Mouse (Mus musculus) CH12.LX (cell line): ENCODE results near the gene Bmpr2. TPM values are rescaled to one million over a fixed set of nuclear protein-coding genes. Genes with fewer than 3 reads are reported as not detected.
A peak's percentile ranks its signal among the peaks of the same experiment; 100 is the strongest.

Source experiments
- DNase-seq: peaks from one replicate; pipeline ENCODE4 v3.0.0-alpha.2; 2013; ENCODE audit errors: extremely low read depth
- H3K27ac ChIP-seq: 2 replicates; pipeline ENCODE4 v1.5.1; 2012; ENCODE audit warnings: low read depth, mild to moderate bottlenecking, control low read depth, moderate library complexity; ENCODE audit not compliant: insufficient read depth
- H3K27me3 ChIP-seq: replicated peaks from 2 replicates; pipeline ENCODE3; 2012; ENCODE audit warnings: inconsistent platforms
- H3K36me3 ChIP-seq, 2 experiments: replicated peaks in 1 of 2; 2 replicates each; pipeline versions ENCODE3 to v1.6.1; 2012; ENCODE audit warnings: inconsistent platforms in 1 of 2, low read length in 1 of 2, mild to moderate bottlenecking in 1 of 2, mixed read lengths in 1 of 2, moderate library complexity in 1 of 2; ENCODE audit not compliant: control insufficient read depth in 1 of 2, insufficient read depth in 1 of 2
- H3K4me1 ChIP-seq, 2 experiments: 2 replicates each; pipeline ENCODE4 v1.6.1; 2012; ENCODE audit warnings: inconsistent platforms in 1 of 2, moderate library complexity in 1 of 2; ENCODE audit not compliant: insufficient read depth in 2 of 2, control insufficient read depth in 1 of 2
- H3K4me2 ChIP-seq: 2 replicates; pipeline ENCODE4 v1.6.1; 2012; ENCODE audit warnings: low read depth, mild to moderate bottlenecking, control low read depth; ENCODE audit not compliant: poor library complexity, insufficient read depth, severe bottlenecking
- H3K4me3 ChIP-seq, 3 experiments: fragments of 150-350 bp in 1 of 3; sonication (generic) in 1 of 3; replicated peaks in 1 of 3; 2 replicates each; pipeline versions ENCODE3 to v1.5.1; 2011 to 2012; ENCODE audit warnings: low read depth in 2 of 3, low read length in 2 of 3, mild to moderate bottlenecking in 2 of 3, moderate library complexity in 2 of 3, control low read depth in 1 of 3, improper control_type of control experiment in 1 of 3, inconsistent platforms in 1 of 3, mixed read lengths in 1 of 3; ENCODE audit not compliant: poor library complexity in 1 of 3
- H3K79me2 ChIP-seq: replicated peaks from 2 replicates; pipeline ENCODE4 v1.6.1; 2012; ENCODE audit warnings: mild to moderate bottlenecking, moderate library complexity; ENCODE audit not compliant: control insufficient read depth, poor library complexity, insufficient read depth, severe bottlenecking; ENCODE audit errors: extremely low read depth
- H3K9ac ChIP-seq: 2 replicates; pipeline ENCODE4 v1.6.1; 2012; ENCODE audit warnings: low read depth, mild to moderate bottlenecking, control low read depth, moderate library complexity; ENCODE audit not compliant: insufficient read depth
- H3K9me3 ChIP-seq: replicated peaks from 2 replicates; pipeline ENCODE3; 2012; ENCODE audit warnings: low read length, inconsistent platforms, mixed read lengths
- BHLHE40 ChIP-seq: IDR thresholded peaks from 2 replicates; pipeline ENCODE4 v1.6.1; 2011; ENCODE audit warnings: mild to moderate bottlenecking, low read depth, low read length, improper control_type of control experiment
- CHD2 ChIP-seq: IDR thresholded peaks from 2 replicates; pipeline ENCODE4 v1.6.1; 2011; ENCODE audit warnings: low read length, improper control_type of control experiment
- CTCF ChIP-seq, 2 experiments: IDR thresholded peaks in 1 of 2; conservative IDR thresholded peaks in 1 of 2; 2 replicates each; pipeline ENCODE4 v1.5.1; 2011 to 2012; ENCODE audit warnings: low read depth in 2 of 2, low read length in 2 of 2, improper control_type of control experiment in 1 of 2, inconsistent platforms in 1 of 2, mild to moderate bottlenecking in 1 of 2, moderate library complexity in 1 of 2
- E2F4 ChIP-seq: IDR thresholded peaks from 2 replicates; pipeline ENCODE4 v1.6.1; 2011; ENCODE audit warnings: low read depth, low read length, improper control_type of control experiment; ENCODE audit not compliant: insufficient replicate concordance
- ELF1 ChIP-seq: IDR thresholded peaks from 2 replicates; pipeline ENCODE4 v1.6.1; 2014; ENCODE audit warnings: low read depth, mild to moderate bottlenecking, inconsistent platforms, low read length, improper control_type of control experiment
- GABPA ChIP-seq: IDR thresholded peaks from 2 replicates; pipeline ENCODE4 v1.6.1; 2012; ENCODE audit warnings: low read depth, low read length, improper control_type of control experiment, inconsistent platforms; ENCODE audit not compliant: insufficient replicate concordance
- HCFC1 ChIP-seq: IDR thresholded peaks from 2 replicates; pipeline ENCODE4 v1.6.1; 2012; ENCODE audit warnings: low read depth, mild to moderate bottlenecking, inconsistent platforms, low read length, improper control_type of control experiment
- IRF4 ChIP-seq: IDR thresholded peaks from 2 replicates; pipeline ENCODE4 v1.6.1; 2014; ENCODE audit warnings: low read depth, mild to moderate bottlenecking, inconsistent platforms, low read length, improper control_type of control experiment
- JUN ChIP-seq: IDR thresholded peaks from 2 replicates; pipeline ENCODE4 v1.6.1; 2011; ENCODE audit warnings: low read depth, mild to moderate bottlenecking, low read length, improper control_type of control experiment, moderate library complexity; ENCODE audit not compliant: insufficient read depth
- JUND ChIP-seq: conservative IDR thresholded peaks from 2 replicates; pipeline ENCODE4 v1.6.1; 2011; ENCODE audit warnings: low read depth, low read length, improper control_type of control experiment
- KAT2A ChIP-seq: IDR thresholded peaks from 2 replicates; pipeline ENCODE4 v1.6.1; 2012; ENCODE audit warnings: low read length, improper control_type of control experiment, inconsistent platforms; ENCODE audit not compliant: insufficient replicate concordance
- MAFK ChIP-seq: IDR thresholded peaks from 2 replicates; pipeline ENCODE4 v1.6.1; 2011; ENCODE audit warnings: low read length, improper control_type of control experiment; ENCODE audit not compliant: insufficient replicate concordance
- MAX ChIP-seq: IDR thresholded peaks from 2 replicates; pipeline ENCODE4 v1.6.1; 2011; ENCODE audit warnings: low read length, improper control_type of control experiment
- MAZ ChIP-seq: IDR thresholded peaks from 2 replicates; pipeline ENCODE4 v1.6.1; 2012; ENCODE audit warnings: low read depth, mild to moderate bottlenecking, inconsistent platforms, low read length, improper control_type of control experiment, moderate library complexity
- MEF2A ChIP-seq: IDR thresholded peaks from 2 replicates; pipeline ENCODE4 v1.6.1; 2014; ENCODE audit warnings: low read depth, mild to moderate bottlenecking, inconsistent platforms, low read length, improper control_type of control experiment, borderline replicate concordance
- MXI1 ChIP-seq: IDR thresholded peaks from 2 replicates; pipeline ENCODE4 v1.6.1; 2011; ENCODE audit warnings: mild to moderate bottlenecking, low read depth, low read length, improper control_type of control experiment
- MYC ChIP-seq: IDR thresholded peaks from 2 replicates; pipeline ENCODE4 v1.6.1; 2011; ENCODE audit warnings: low read depth, mild to moderate bottlenecking, improper control_type of control experiment, low read length
- NELFE ChIP-seq: IDR thresholded peaks from 2 replicates; pipeline ENCODE4 v1.6.1; 2011; ENCODE audit warnings: low read depth, low read length, improper control_type of control experiment
- NRF1 ChIP-seq: IDR thresholded peaks from 2 replicates; pipeline ENCODE4 v1.6.1; 2014; ENCODE audit warnings: low read depth, mild to moderate bottlenecking, inconsistent platforms, low read length, improper control_type of control experiment, moderate library complexity
- POLR2A ChIP-seq: IDR thresholded peaks from 2 replicates; pipeline ENCODE4 v1.6.1; 2011; ENCODE audit warnings: low read depth, mild to moderate bottlenecking, improper control_type of control experiment, low read length
- RAD21 ChIP-seq: IDR thresholded peaks from 2 replicates; pipeline ENCODE4 v1.6.1; 2011; ENCODE audit warnings: low read depth, mild to moderate bottlenecking, low read length, improper control_type of control experiment, moderate library complexity
- RCOR1 ChIP-seq: conservative IDR thresholded peaks from 2 replicates; pipeline ENCODE4 v1.6.1; 2012; ENCODE audit warnings: low read depth, mild to moderate bottlenecking, inconsistent platforms, low read length, improper control_type of control experiment
- SIN3A ChIP-seq: IDR thresholded peaks from 2 replicates; pipeline ENCODE4 v1.6.1; 2012; ENCODE audit warnings: low read length, improper control_type of control experiment, inconsistent platforms
- TBP ChIP-seq: conservative IDR thresholded peaks from 2 replicates; pipeline ENCODE4 v1.6.1; 2011; ENCODE audit warnings: low read depth, low read length, improper control_type of control experiment
- TCF12 ChIP-seq: IDR thresholded peaks from 2 replicates; pipeline ENCODE4 v1.6.1; 2014; ENCODE audit warnings: low read depth, mild to moderate bottlenecking, inconsistent platforms, low read length, improper control_type of control experiment
- UBTF ChIP-seq: IDR thresholded peaks from 2 replicates; pipeline ENCODE4 v1.6.1; 2012; ENCODE audit warnings: low read depth, mild to moderate bottlenecking, inconsistent platforms, low read length, improper control_type of control experiment, moderate library complexity
- USF1 ChIP-seq: IDR thresholded peaks from 2 replicates; pipeline ENCODE4 v1.6.1; 2014; ENCODE audit warnings: low read depth, mild to moderate bottlenecking, inconsistent platforms, low read length, improper control_type of control experiment
- USF2 ChIP-seq: conservative IDR thresholded peaks from 2 replicates; pipeline ENCODE4 v1.6.1; 2011; ENCODE audit warnings: low read depth, low read length, improper control_type of control experiment
- ZC3H11A ChIP-seq: IDR thresholded peaks from 2 replicates; pipeline ENCODE4 v1.6.1; 2012; ENCODE audit warnings: low read depth, mild to moderate bottlenecking, inconsistent platforms, low read length, improper control_type of control experiment
- ZKSCAN1 ChIP-seq: IDR thresholded peaks from 2 replicates; pipeline ENCODE4 v1.6.1; 2012; ENCODE audit warnings: low read depth, inconsistent platforms, low read length, improper control_type of control experiment, borderline replicate concordance
- ZMIZ1 ChIP-seq: IDR thresholded peaks from 2 replicates; pipeline ENCODE4 v1.6.1; 2012; ENCODE audit warnings: low read depth, mild to moderate bottlenecking, inconsistent platforms, low read length, improper control_type of control experiment
- dilution Hi-C: fragments of 300-500 bp; cut with MboI; formaldehyde crosslinking; loops from 2 replicates; pipeline ENCODE4 v1.14.3; 2020; ENCODE audit warnings: low sequenced_read_pairs; ENCODE audit not compliant: extremely low pct_unique_long_range_greater_than_20kb, extremely low pct_ligation_motif_present
- in situ Hi-C: fragments of 300-500 bp; cut with MboI; formaldehyde crosslinking; loops from 3 replicates; pipeline ENCODE4 v1.14.3; 2019; ENCODE audit warnings: low sequenced_read_pairs, low pct_ligation_motif_present, low pct_unique_long_range_greater_than_20kb, mixed read lengths
- polyA plus RNA-seq: library from polyadenylated mRNA; unstranded; fragments of >175 nt; gene quantifications from 2 replicates; pipeline ENCODE4 v1.2.1, GENCODE M21; 2012; ENCODE audit warnings: low read depth; ENCODE audit not compliant: insufficient read length
- total RNA-seq, 2 experiments: library from RNA; depleted of rRNA; stranded (reverse); fragments of 300-350 nt in 1 of 2; fragments of >200 nt in 1 of 2; gene quantifications; 2 replicates each; pipeline ENCODE4 v1.2.3; 2012 to 2014

Bmpr2 gene
- total and polyA plus RNA-seq, 3 experiments = 3.6 to 5.0 (median 4.7) TPM

- no peaks in the 10 kb centered on the region for H3K9me3 ChIP-seq
- H3K27me3 ChIP-seq = no peaks in the 10 kb centered on the region
- H3K4me1 ChIP-seq = peaks cover 0 to 15% of the 10 kb centered on the region in 2 experiments; a peak in 2 of 4 replicates
- peaks cover 8% of the 10 kb centered on the region for H3K79me2 ChIP-seq
- peak overlapping the region; percentile 12 to 81 (median 33) for H3K4me3 ChIP-seq
- no peak for TF ChIP-seq JUN
- in situ Hi-C loops (loop anchor here (25.0 kb wide), 1 partner anchor 225 kb away; no protein-coding TSS in a partner anchor), dilution Hi-C loops (no loop called here)
- no peak overlapping the region for H3K27ac ChIP-seq
- peak overlapping the region; percentile 1; the same call in 1 of the 2 replicates for H3K9ac ChIP-seq
- DNase-seq = no peak
- H3K36me3 ChIP-seq = no peaks in the 10 kb centered on the region
- H3K4me2 ChIP-seq = peak overlapping the region; percentile 31; the same call in 1 of the 2 replicates
Observed at GRCm38 (mm10) chr1:59762651-59763163, 493 bp upstream of the Bmpr2 start.

GRCm38 (mm10) chr1:59763781-59764251 lies 616 bp downstream of the Bmpr2 start:
- Histone ChIP-seq H3K27me3 (no peaks in the 10 kb centered on the region), H3K4me1 (peaks cover 0 to 15% of the 10 kb centered on the region in 2 experiments; a peak in 2 of 4 replicates), H3K27ac (peak overlapping the region; percentile 47), H3K36me3 (no peaks in the 10 kb centered on the region), H3K9me3 (no peaks in the 10 kb centered on the region), H3K4me2 (peak overlapping the region; percentile 30; the same call in 1 of the 2 replicates), H3K9ac (peak overlapping the region; percentile 78), H3K79me2 (peaks cover 8% of the 10 kb centered on the region), H3K4me3 (peak overlapping the region; percentile 73 to 81 (median 74))
- in situ Hi-C loops = loop anchor here (25.0 kb wide), 1 partner anchor 223 kb away; no protein-coding TSS in a partner anchor
- dilution Hi-C loops = no loop called here
- DNase-seq = peak; percentile 39
- no peak for TF ChIP-seq IRF4
- no peak for TF ChIP-seq RCOR1
- no peak for TF ChIP-seq RAD21
- TF ChIP-seq TBP = no peak
- TF ChIP-seq UBTF = 0 out of 2 replicates have a peak, but pooled peaks have one; percentile 37
- no peak; the same call in 1 of the 2 replicates for TF ChIP-seq POLR2A
- TF ChIP-seq MXI1 = peak; percentile 47; the same call in 1 of the 2 replicates
- no peak for TF ChIP-seq HCFC1
- no peak for TF ChIP-seq MAFK
- TF ChIP-seq GABPA = no peak
- no peak for TF ChIP-seq NELFE
- TF ChIP-seq CHD2 = no peak
- no peak for TF ChIP-seq JUND
- TF ChIP-seq BHLHE40 = no peak
- TF ChIP-seq TCF12 = no peak
- TF ChIP-seq MAZ = 0 out of 2 replicates have a peak, but pooled peaks have one; percentile 6
- TF ChIP-seq CTCF (conservative IDR thresholded peaks at IDR 0.05 in 1 of 2, IDR thresholded peaks at IDR 0.05 in 1 of 2; ENCODE audit: low read depth in 2 of 2, low read length in 2 of 2) = no peak
- no peak for TF ChIP-seq KAT2A
- TF ChIP-seq ZMIZ1 = no peak; the same call in 1 of the 2 replicates
- TF ChIP-seq ZKSCAN1 = no peak
- TF ChIP-seq USF2 = no peak
- TF ChIP-seq MEF2A = no peak
- 0 out of 2 replicates have a peak, but pooled peaks have one; percentile 5 for TF ChIP-seq NRF1
- TF ChIP-seq E2F4 = no peak
- TF ChIP-seq MYC = no peak
- TF ChIP-seq JUN = no peak
- no peak for TF ChIP-seq MAX
- no peak for TF ChIP-seq ELF1
- TF ChIP-seq ZC3H11A = no peak
- peak; percentile 64 for TF ChIP-seq SIN3A
- no peak for TF ChIP-seq USF1
